Mouse (Mus musculus): ENCODE data around the gene Ubqln4.
A peak's percentile ranks its signal among the peaks of the same experiment; 100 is the strongest.

DNA sequence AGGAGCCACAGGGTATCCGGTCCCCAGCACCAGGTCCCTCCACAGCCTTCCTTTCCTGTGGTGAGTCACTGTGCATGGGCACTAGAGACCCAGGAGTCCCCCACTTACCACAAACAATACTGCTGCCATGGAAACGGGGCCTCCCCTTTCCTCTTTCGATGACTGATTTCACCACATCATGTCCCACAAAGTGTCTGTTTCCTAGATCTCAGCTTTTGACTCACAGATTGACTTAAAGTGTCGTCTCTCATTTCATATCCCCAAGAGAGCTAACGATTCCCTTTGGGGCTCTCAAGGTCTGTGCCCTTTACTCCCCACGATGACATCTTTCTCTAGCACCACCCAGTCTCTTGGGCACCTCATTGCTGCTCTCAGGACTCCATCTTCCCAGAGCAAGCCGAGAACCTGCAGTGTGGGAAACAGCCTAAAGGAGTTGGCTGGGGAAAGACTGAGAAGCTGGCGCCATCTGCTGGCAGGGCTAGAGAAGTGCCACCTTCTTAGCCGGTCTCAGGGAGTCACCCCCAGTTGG lies 31.7 kb upstream of the Ubqln4 start:
- TF ChIP-seq CTCF (IDR thresholded peaks at IDR 0.05) (peak; percentile 97), EP300 (IDR thresholded peaks at IDR 0.05) (no peak)

All from lung, postnatal 0 days (tissue).